Mouse (Mus musculus): ENCODE measurements around the gene Nelfa. TPM values are rescaled to one million over a fixed set of nuclear protein-coding genes. Genes with fewer than 3 reads are reported as not detected.
"Not testable (repeated sequence)": the region's sequence is repeated elsewhere in the genome, so short reads cannot be mapped to it uniquely, and the experiment has no call there.

The Nelfa gene
- polyA plus RNA-seq, 1 experiment from 2014 or later = 53.3 TPM

DNA sequence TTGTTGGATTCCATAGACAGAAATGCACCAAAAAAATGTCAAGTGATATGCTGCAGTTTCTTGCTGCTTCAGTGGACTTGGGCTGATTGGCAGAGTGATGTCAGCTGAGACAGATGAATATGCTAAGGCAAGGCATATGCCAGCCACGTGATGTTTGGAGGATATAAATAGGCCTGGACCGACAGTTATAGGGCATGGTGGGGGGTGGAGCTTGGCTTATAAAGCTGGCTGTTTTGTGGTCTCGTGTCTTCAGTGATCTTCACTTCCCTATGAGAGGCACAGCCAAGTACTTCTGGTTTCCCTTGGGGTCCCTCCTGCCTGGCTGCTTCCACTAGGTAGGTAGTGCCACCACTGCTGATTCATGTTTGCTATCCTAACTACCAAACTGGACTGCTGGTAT lies 2.2 kb upstream of the Nelfa start:
- peaks cover 7% of the 10 kb centered on the region; the same call in 1 of the 2 replicates for H3K36me3 ChIP-seq
- WGBS = 87% methylated on average over 3 of the region's 3 CpGs
- H3K9me3 ChIP-seq = no peaks in the 10 kb centered on the region
- H3K27ac ChIP-seq = no peak overlapping the region
- no peak for ATAC-seq (ENCODE audit: insufficient number of reproducible peaks, low FRiP score, low TSS enrichment, low read depth)
- H3K4me1 ChIP-seq = peaks cover 17% of the 10 kb centered on the region
- H3K9ac ChIP-seq = no peak overlapping the region
- H3K4me3 ChIP-seq = no peak overlapping the region
- H3K27me3 ChIP-seq = no peaks in the 10 kb centered on the region
- H3K4me2 ChIP-seq = no peak overlapping the region

DNA sequence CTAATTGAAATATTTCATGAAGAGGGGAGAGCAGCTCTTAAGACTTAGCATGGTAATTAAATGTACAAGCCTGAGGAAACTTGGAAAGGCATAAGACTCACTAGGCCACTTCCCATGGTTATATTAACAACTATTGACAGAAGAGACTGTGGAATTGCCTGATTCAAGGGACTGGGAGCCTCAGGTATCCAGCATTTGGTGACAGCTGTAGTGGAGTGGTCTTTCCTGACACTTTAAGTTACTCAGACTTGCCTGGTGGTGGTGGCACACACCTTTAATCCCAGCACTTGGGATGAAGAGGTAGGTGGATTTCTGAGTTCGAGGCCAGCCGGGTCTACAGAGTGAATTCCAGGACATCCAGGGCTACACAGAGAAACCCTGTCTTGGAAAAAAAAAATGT lies 1.0 kb upstream of the Nelfa start:
- no peaks in the 10 kb centered on the region for H3K27me3 ChIP-seq
- peaks cover 9% of the 10 kb centered on the region; the same call in 1 of the 2 replicates for H3K36me3 ChIP-seq
- peaks cover 17% of the 10 kb centered on the region for H3K4me1 ChIP-seq
- H3K27ac ChIP-seq = no peak overlapping the region
- no peak overlapping the region for H3K9ac ChIP-seq
- no peaks in the 10 kb centered on the region for H3K9me3 ChIP-seq
- H3K4me3 ChIP-seq = peak overlapping the region; percentile 98
- H3K4me2 ChIP-seq = peak overlapping the region; percentile 68
- 96% methylated on average over 2 of the region's 2 CpGs for WGBS
- ATAC-seq (ENCODE audit: insufficient number of reproducible peaks, low FRiP score, low TSS enrichment, low read depth) = no peak

DNA sequence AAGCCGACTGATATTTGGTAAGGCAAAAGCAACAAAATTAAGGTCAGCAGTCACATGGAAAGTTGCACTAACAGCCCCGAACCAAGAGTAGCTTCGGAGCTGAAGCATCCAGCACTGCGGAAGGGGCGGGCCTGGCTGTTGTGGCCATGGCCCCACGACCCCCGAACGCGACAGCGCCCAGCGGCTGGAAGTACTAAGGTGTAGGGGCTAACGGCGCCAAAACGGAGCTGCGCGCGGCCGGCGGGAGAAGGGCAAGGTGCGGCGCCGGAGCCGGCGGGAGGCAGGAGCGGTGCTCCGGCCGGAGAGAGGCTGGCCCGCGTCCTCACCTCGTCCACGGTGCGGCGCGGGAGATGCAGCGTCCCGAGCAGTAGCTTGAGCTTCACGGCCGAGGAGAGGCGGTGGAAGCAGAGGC lies 507 bp downstream of the Nelfa start:
- H3K4me3 ChIP-seq = peak overlapping the region; percentile 98
- peaks cover 17% of the 10 kb centered on the region for H3K4me1 ChIP-seq
- H3K36me3 ChIP-seq = peaks cover 15% of the 10 kb centered on the region; the same call in 1 of the 2 replicates
- H3K9ac ChIP-seq = peak overlapping the region; percentile 93
- ATAC-seq (ENCODE audit: insufficient number of reproducible peaks, low FRiP score, low TSS enrichment, low read depth) = peak; percentile 13
- H3K27me3 ChIP-seq = no peaks in the 10 kb centered on the region
- H3K27ac ChIP-seq = peak overlapping the region; percentile 96
- under 1% methylated on average over 39 of the region's 39 CpGs for WGBS
- H3K9me3 ChIP-seq = no peaks in the 10 kb centered on the region
- H3K4me2 ChIP-seq = peak overlapping the region; percentile 45

DNA sequence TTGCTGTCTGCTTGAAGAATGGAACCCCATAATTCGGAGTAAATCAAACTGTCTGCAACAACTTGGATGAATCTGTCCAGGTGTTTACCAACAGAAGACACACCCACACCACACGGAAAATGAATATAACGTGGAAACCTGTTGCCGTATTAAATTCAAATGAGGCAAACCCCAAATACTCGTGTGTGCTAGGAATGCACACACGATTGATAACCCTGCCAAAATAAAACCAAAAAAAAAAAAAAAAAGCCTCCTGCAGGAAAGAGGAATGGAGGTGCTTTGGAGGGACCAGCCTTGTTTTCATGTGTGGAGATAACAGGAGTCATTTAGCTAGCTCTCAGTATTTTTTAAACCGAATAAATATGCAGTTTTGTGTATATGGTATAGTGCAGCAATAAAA lies 1.3 kb downstream of the Nelfa start:
- no peak for ATAC-seq (ENCODE audit: insufficient number of reproducible peaks, low FRiP score, low TSS enrichment, low read depth)
- no peak overlapping the region for H3K9ac ChIP-seq

DNA sequence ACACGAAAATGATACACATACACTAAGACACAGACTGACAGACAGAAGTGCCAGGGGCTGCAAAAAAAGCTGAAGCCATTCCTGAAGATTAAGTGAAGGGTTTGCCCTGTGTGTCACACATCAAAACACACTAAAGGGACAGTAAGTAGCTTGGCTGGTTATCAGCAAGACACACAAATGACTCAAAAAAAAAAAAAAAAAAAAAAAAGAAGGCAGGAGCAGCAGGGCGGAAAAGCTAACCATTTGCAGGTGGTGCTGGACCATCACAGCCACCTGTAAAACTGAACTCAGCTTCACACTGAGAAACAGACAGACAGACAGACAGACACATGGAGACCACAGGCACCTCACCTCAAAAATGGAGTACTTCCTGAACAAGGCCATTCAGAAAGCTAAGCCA lies 2.1 kb downstream of the Nelfa start:
- 86% methylated on average over 2 of the region's 2 CpGs for WGBS
- Histone ChIP-seq H3K4me3 (no peak overlapping the region), H3K27me3 (no peaks in the 10 kb centered on the region), H3K9me3 (no peaks in the 10 kb centered on the region), H3K4me1 (peaks cover 17% of the 10 kb centered on the region), H3K4me2 (no peak overlapping the region), H3K36me3 (peaks cover 21% of the 10 kb centered on the region), H3K9ac (no peak overlapping the region), H3K27ac (no peak overlapping the region)
- no peak for ATAC-seq (ENCODE audit: insufficient number of reproducible peaks, low FRiP score, low TSS enrichment, low read depth)

More for the DNA sequence above, 1.3 kb downstream of the Nelfa start:
- 67% methylated on average over 7 of the region's 7 CpGs for WGBS
- Histone ChIP-seq H3K9me3 (no peaks in the 10 kb centered on the region), H3K4me2 (peak overlapping the region; percentile 45), H3K4me3 (peak overlapping the region; percentile 98), H3K4me1 (peaks cover 17% of the 10 kb centered on the region), H3K27ac (no peak overlapping the region), H3K27me3 (no peaks in the 10 kb centered on the region), H3K36me3 (peaks cover 20% of the 10 kb centered on the region)

DNA sequence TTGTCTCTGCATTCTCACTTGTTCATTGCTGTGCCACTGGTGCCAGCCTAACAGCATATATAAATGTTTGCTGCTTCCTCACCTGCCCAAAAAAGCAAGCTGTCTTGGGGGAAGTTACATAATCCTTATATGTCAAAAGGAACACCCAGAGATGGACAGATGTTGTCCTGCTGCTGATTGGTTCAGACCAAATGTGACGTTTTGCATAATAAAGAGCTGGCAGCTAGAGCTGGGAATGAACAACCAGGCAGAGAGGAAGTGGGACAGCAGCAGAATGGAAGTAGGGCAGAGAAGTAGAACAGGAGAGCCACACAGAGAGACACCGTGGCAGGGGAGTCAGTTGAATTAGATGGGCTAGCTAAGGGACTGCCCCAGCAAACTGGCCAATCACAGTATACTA lies 3.8 kb downstream of the Nelfa start:
- H3K27me3 ChIP-seq = no peaks in the 10 kb centered on the region
- H3K9me3 ChIP-seq = no peaks in the 10 kb centered on the region
- H3K4me2 ChIP-seq = no peak overlapping the region
- no peak overlapping the region for H3K27ac ChIP-seq
- 80% methylated on average over 2 of the region's 2 CpGs for WGBS
- no peak overlapping the region for H3K9ac ChIP-seq
- H3K4me1 ChIP-seq = peaks cover 17% of the 10 kb centered on the region
- no peak for ATAC-seq (ENCODE audit: insufficient number of reproducible peaks, low FRiP score, low TSS enrichment, low read depth)
- H3K4me3 ChIP-seq = no peak overlapping the region
- H3K36me3 ChIP-seq = peaks cover 23% of the 10 kb centered on the region

DNA sequence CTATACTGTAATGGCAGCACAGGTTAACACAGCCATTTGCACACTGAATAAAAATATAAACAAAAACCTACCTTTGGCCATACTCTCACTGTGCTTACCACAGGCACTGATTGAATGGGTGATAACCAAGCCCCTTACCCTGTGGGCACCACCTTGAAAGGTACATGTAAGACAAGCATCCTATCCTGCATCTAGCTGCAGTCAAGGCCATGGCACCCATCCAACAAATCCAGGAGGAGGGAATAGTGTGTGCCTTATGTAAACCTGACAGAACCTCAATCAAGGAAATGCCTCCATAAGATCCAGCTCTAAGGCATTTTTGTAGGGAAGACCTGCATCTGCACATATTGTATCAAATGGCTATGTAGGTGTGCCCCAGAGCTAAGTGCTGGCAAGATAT lies 10.0 kb downstream of the Nelfa start:
- Histone ChIP-seq H3K27ac (no peak overlapping the region), H3K9ac (no peak overlapping the region), H3K4me3 (no peak overlapping the region), H3K9me3 (no peaks in the 10 kb centered on the region), H3K36me3 (peaks cover 44% of the 10 kb centered on the region), H3K4me2 (no peak overlapping the region), H3K4me1 (no peaks in the 10 kb centered on the region), H3K27me3 (no peaks in the 10 kb centered on the region)
- 0 out of 2 replicates have a peak, but pooled peaks have one; percentile 48 for ATAC-seq (ENCODE audit: insufficient number of reproducible peaks, low FRiP score, low TSS enrichment, low read depth)

DNA sequence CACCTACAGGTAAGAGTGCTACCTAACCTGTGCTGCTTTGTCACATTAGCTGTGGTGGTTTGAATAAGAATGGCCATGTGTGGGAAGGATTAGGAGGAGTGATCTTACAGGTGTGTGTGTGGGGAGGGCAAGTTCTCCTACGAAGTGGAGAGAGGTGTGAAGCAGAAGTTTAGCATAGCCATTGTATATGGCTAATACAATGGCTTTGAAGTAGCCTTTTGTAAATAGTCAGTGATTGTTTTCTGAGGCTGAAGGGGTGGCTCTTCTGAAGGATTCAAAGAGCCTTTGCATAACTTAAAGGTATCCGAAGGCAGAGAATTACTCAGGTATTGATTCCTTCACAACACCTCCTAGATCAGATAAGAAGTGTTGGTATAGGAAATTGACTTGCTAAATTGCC lies 13.6 kb downstream of the Nelfa start:
- Histone ChIP-seq H3K4me1 (no peaks in the 10 kb centered on the region), H3K27ac (no peak overlapping the region), H3K9ac (no peak overlapping the region), H3K36me3 (peaks cover 57% of the 10 kb centered on the region), H3K4me3 (no peak overlapping the region), H3K4me2 (no peak overlapping the region), H3K9me3 (no peaks in the 10 kb centered on the region), H3K27me3 (no peaks in the 10 kb centered on the region)
- no peak for ATAC-seq (ENCODE audit: insufficient number of reproducible peaks, low FRiP score, low TSS enrichment, low read depth)
- 56% methylated on average over 2 of the region's 2 CpGs for WGBS

DNA sequence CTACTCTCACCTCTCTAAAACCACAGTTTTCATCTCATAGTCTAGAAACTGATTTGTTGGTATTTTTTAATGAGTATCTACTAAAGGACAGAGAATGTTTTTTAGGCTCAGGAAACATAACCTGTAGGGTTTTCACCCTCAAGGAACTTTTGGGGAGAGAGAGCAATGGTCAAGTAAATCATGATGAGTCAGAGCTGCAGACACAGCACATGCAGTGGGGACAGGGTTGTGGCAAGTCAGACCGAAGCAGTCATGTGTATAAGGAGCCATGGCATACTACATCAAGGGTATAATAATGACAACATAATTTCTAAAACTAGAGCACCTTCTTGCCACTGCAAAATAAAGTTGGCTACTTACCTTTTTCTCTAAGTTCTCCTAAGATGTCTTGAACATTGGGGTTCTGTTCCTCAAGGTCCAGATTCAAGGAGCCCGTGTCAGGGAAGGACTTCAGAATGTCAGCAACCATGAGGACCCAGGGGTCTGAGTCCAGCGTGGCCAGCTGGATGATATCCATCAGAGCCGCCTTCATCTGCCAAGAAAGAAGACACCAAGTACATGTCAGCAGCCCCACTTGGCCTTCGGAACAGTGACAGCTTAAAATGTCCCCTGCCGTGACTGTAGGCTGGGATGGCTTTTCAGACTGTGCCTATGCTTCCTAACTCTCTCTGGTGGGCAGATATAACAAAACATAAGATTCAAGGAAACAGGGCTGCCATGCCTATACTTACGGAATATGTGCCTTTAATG lies 14.6 kb downstream of the Nelfa start:
- WGBS = 89% methylated on average over 7 of the region's 7 CpGs
- no peak overlapping the region for H3K4me2 ChIP-seq
- H3K36me3 ChIP-seq = peaks cover 53% of the 10 kb centered on the region
- no peak overlapping the region for H3K9ac ChIP-seq
- no peaks in the 10 kb centered on the region for H3K27me3 ChIP-seq
- H3K4me3 ChIP-seq = no peak overlapping the region
- H3K9me3 ChIP-seq = no peaks in the 10 kb centered on the region
- no peaks in the 10 kb centered on the region for H3K4me1 ChIP-seq
- no peak overlapping the region for H3K27ac ChIP-seq
- no peak for ATAC-seq (ENCODE audit: insufficient number of reproducible peaks, low FRiP score, low TSS enrichment, low read depth)

DNA sequence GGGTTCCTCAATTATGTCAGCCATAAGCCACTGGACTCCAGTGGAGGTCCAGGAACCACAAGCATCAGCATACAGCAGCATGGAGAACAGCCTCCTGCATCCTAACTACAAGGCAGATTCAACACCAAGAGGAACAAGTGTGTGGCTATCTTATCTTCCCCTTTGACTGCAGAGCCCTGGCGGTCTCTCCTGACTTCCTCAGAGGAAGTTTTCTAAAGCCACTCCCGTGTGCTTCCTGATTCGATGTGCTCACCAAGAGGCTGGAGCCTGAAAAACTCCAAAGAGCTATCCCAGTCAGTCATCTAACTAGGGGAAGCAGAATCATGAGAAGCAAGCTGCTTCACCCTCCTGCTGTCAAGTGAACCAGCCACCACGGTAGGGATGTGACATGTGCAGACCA lies 15.3 kb downstream of the Nelfa start:
- H3K36me3 ChIP-seq = peaks cover 53% of the 10 kb centered on the region
- ATAC-seq (ENCODE audit: insufficient number of reproducible peaks, low FRiP score, low TSS enrichment, low read depth) = no peak
- WGBS = 84% methylated on average over 4 of the region's 4 CpGs
- no peak overlapping the region for H3K4me2 ChIP-seq
- H3K9ac ChIP-seq = no peak overlapping the region
- H3K4me3 ChIP-seq = no peak overlapping the region
- no peaks in the 10 kb centered on the region for H3K4me1 ChIP-seq
- no peaks in the 10 kb centered on the region for H3K9me3 ChIP-seq
- H3K27ac ChIP-seq = no peak overlapping the region
- no peaks in the 10 kb centered on the region for H3K27me3 ChIP-seq

DNA sequence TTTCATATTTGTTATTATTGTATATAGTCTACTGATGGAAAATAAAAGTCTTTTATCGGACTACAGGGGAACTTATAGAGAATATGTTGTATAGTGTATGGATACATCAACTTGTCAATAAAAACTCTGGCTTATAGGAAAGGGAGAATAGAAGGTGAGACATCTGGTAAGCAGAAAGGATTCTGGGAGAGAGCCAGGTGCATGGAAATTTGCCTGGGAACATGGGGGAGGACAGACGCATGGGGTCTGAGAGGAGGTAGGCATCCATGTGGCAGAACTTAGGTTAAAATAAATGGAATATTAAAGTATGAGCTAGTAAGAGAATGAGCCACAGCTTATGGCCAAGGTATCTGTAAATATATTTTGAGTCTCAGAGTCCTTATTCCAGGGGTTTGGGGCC lies 16.2 kb downstream of the Nelfa start:
- no peak for ATAC-seq (ENCODE audit: insufficient number of reproducible peaks, low FRiP score, low TSS enrichment, low read depth)

DNA sequence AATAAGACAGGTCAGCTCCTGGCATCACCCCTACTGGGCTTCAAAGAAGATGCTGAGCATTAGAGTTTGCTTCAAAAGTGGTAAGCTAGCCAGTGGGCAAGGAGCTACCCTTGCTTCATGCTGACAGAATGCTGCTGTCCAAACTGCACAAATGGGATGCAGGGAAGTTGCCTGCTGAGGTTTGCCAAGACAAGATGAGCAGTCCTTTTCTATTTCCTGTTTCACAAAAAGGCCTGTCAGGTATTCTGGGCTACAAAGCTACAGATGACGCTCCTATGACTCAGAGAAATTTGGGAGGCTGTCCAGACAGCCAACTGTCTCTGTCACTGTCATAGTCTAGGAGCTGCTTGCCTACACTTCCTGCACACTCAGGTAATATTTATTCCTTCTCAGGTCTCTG lies 16.7 kb downstream of the Nelfa start:
- Histone ChIP-seq H3K36me3 (peaks cover 61% of the 10 kb centered on the region), H3K4me2 (no peak overlapping the region), H3K27ac (no peak overlapping the region), H3K4me3 (no peak overlapping the region), H3K4me1 (no peaks in the 10 kb centered on the region), H3K9me3 (no peaks in the 10 kb centered on the region), H3K27me3 (no peaks in the 10 kb centered on the region), H3K9ac (no peak overlapping the region)
- WGBS = 91% methylated on average over 1 of the region's 1 CpGs
- ATAC-seq (ENCODE audit: insufficient number of reproducible peaks, low FRiP score, low TSS enrichment, low read depth) = no peak

More for the DNA sequence above, 16.2 kb downstream of the Nelfa start:
- Histone ChIP-seq H3K4me1 (no peaks in the 10 kb centered on the region), H3K9ac (no peak overlapping the region), H3K4me3 (no peak overlapping the region), H3K9me3 (no peaks in the 10 kb centered on the region), H3K4me2 (no peak overlapping the region), H3K36me3 (peaks cover 59% of the 10 kb centered on the region), H3K27ac (no peak overlapping the region), H3K27me3 (no peaks in the 10 kb centered on the region)
- 83% methylated on average over 2 of the region's 2 CpGs for WGBS

DNA sequence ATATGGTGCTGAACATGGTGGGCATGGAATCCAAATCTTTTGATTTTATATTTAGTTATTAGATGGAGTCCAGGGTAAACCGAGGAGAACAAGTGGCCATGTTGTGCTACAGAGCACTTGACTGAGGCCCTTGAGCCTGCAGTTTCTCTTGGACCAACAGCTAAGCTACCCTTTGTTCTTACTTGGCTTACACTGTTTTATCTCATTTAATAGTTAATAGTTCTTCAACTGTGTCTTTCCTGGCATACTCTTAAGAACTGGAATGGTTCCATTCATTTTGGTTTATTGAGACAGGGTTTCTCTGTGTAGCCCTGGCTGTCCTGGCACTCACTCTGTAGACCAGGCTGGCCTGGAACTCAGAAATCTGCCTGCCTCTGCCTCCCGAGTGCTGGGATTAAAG lies 19.6 kb downstream of the Nelfa start:
- not testable (repeated sequence) for H3K27ac ChIP-seq; H3K4me2 ChIP-seq; H3K27me3 ChIP-seq; H3K4me1 ChIP-seq; H3K9ac ChIP-seq; H3K9me3 ChIP-seq; ATAC-seq (ENCODE audit: insufficient number of reproducible peaks, low FRiP score, low TSS enrichment, low read depth); H3K4me3 ChIP-seq
- WGBS = 91% methylated on average over 2 of the region's 2 CpGs
- peaks cover 60% of the 10 kb centered on the region for H3K36me3 ChIP-seq
